Mouse (Mus musculus) heart, embryonic 15.5 days (tissue): ENCODE measurements around the gene Rfesd. TPM values are rescaled to one million over a fixed set of nuclear protein-coding genes. Genes with fewer than 3 reads are reported as not detected.

ENCODE experiments used
- ATAC-seq: fragments of 200-750 bp; cut with Nextera tagmentation; replicated peaks from 2 replicates; pipeline ENCODE4 v1.8.0; 2017; ENCODE audit warnings: low read depth, moderate TSS enrichment; ENCODE audit not compliant: insufficient number of reproducible peaks, insufficient read depth, low FRiP score
- H3K27ac ChIP-seq: fragments of 300-500 bp; sonication (generic); 2 replicates; pipeline ENCODE4 v1.5.1; 2015; ENCODE audit warnings: mild to moderate bottlenecking, inconsistent platforms
- H3K27me3 ChIP-seq: fragments of 300-500 bp; sonication (generic); 2 replicates; pipeline ENCODE4 v1.6.1; 2015; ENCODE audit warnings: inconsistent platforms
- H3K36me3 ChIP-seq: fragments of 300-500 bp; sonication (generic); 2 replicates; pipeline ENCODE4 v1.6.1; 2015; ENCODE audit warnings: mild to moderate bottlenecking, inconsistent platforms
- H3K4me1 ChIP-seq: fragments of 300-500 bp; sonication (generic); replicated peaks from 2 replicates; pipeline ENCODE4 v1.6.1; 2015; ENCODE audit warnings: inconsistent platforms
- H3K4me2 ChIP-seq: fragments of 300-500 bp; sonication (generic); 2 replicates; pipeline ENCODE4 v1.6.1; 2015; ENCODE audit warnings: inconsistent platforms, mild to moderate bottlenecking, moderate library complexity
- H3K4me3 ChIP-seq: fragments of 300-500 bp; sonication (generic); 2 replicates; pipeline ENCODE4 v1.5.1; 2015; ENCODE audit warnings: mild to moderate bottlenecking, inconsistent platforms
- H3K9ac ChIP-seq: fragments of 300-500 bp; sonication (generic); 2 replicates; pipeline ENCODE4 v1.6.1; 2015; ENCODE audit warnings: mild to moderate bottlenecking, inconsistent platforms
- H3K9me3 ChIP-seq: fragments of 300-500 bp; sonication (generic); replicated peaks from 2 replicates; pipeline ENCODE4 v1.6.1; 2016; ENCODE audit warnings: inconsistent platforms
- WGBS: fragments of 180-500 bp; shearing (Covaris S2); methylation state at CpG from one replicate; pipeline ENCODE4 v1.1.7; 2015; ENCODE audit warnings: mixed read lengths; 5-methylcytosine and 5-hydroxymethylcytosine counted together
- polyA plus RNA-seq: library from polyadenylated mRNA; unstranded; fragments of >200 nt; fragmentation: Nextera tagmentation; extraction: Ambion mirVana; gene quantifications from 2 replicates; pipeline ENCODE4 v1.2.1, GENCODE M21; 2015

Rfesd gene
- polyA plus RNA-seq = 11.8 and 12.4 TPM in 2 replicates

DNA sequence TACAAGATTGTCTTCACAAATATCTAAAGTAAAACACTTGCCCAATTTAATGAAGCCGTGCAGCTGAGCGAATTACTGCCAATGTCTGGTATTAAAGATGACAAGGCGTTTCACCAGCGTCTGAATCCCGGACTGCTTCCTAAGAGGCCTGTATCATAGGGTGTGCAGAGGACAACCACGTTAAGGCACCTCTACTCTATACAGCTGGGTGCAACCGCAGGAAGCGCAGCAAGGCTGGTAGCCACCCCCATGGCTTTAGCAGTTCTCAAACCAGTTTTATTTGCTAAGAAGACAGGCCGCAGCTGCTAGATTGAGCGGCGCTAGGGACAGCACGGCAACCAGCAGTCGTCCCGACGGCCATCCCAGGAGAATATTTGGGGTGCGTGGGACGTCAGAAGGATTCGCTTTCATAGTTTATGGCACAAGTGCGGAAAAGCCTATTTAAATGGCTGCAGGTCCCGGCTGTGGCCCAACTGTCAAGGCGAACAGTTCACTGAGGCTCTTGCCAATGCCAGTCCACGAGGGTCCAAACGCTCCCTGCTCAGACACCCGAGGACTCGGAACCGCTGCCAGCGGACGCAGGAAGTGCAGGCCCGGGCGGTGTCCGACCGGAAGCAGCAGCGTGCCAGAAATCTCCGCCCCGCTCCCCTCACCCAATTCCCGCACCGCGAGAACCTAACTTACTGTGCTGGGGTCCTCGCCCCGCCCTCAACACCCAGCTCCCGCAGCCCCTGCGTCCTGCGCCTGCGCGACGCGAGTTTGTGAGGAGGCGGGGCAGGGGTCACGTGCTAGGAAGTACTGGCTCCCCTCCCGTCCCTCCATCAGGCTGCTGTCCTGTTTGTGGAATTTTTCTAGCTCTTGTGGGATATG lies at the start of gene Rfesd:
Rfesd (minus strand) TSS at position 746 of the 870 bp plus-strand sequence.
- H3K4me1 ChIP-seq = peaks cover 5% of the 10 kb centered on the region
- ATAC-seq = peak; percentile 100
- H3K9me3 ChIP-seq = no peaks in the 10 kb centered on the region
- H3K4me2 ChIP-seq = peak within 1 kb of the TSS; percentile 79
- H3K27me3 ChIP-seq = no peaks in the 10 kb centered on the region; the same call in 1 of the 2 replicates
- H3K9ac ChIP-seq = peak within 1 kb of the TSS; percentile 88
- peak within 1 kb of the TSS; percentile 86 for H3K4me3 ChIP-seq
- WGBS = under 1% methylated on average over 47 of the region's 50 CpGs
- H3K36me3 ChIP-seq = no peaks in the 10 kb centered on the region
- peak within 1 kb of the TSS; percentile 97 for H3K27ac ChIP-seq

DNA sequence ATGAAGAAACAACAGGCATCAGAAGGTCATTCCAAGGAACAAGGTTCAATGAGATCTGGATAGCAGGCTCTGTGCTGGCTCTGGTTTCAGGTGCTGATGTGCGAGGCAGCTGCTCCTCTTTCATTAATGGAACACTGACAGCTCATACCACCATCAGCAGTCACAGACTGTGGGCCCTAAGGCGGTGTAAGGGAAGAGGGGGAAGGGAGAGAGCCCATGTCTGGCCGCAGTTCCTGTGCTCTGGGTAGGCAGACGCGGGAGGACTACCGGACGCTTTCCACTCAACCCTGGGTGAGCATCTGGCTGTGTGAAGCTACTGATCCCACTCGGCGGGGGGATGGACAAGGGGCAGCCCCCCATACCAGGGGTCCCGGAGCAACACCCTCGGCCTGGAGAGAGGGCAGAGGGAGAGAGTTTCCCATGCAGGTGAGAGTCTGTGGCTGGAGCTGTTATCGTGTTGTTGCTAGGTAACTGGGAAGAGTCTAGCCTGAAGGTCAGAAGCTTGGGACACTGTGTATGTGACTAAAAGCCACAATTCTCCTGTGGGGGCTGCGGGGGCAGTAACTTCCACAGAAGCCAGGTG lies 45.9 kb upstream of the Rfesd start:
- Histone ChIP-seq H3K9me3 (no peaks in the 10 kb centered on the region), H3K9ac (no peak overlapping the region), H3K36me3 (no peaks in the 10 kb centered on the region), H3K4me2 (no peak overlapping the region), H3K27ac (no peak overlapping the region), H3K4me3 (no peak overlapping the region), H3K27me3 (no peaks in the 10 kb centered on the region), H3K4me1 (no peaks in the 10 kb centered on the region)
- ATAC-seq = no peak
- WGBS = 80% methylated on average over 13 of the region's 13 CpGs

DNA sequence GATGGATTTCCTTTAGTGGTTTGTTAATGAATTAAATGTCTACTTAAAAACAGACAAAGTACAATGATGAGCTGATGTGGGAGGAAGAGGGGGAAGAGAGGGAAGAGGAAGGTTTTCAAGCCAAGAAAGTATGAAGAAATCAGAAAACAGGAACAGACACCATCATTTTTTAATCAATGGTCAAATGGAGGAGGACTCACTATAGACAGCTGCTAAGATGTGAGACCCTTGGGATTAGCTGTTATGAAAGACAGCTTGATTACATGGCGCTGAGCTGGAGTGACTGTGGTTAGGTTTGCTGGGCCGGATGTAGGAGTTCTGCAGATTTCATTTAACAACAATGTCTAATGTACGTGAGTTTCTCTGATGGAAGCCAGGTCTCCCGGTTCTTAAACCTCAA lies 45.0 kb upstream of the Rfesd start:
- Histone ChIP-seq H3K27me3 (no peaks in the 10 kb centered on the region), H3K4me3 (no peak overlapping the region), H3K4me2 (no peak overlapping the region), H3K9ac (no peak overlapping the region), H3K36me3 (no peaks in the 10 kb centered on the region), H3K27ac (no peak overlapping the region), H3K9me3 (no peaks in the 10 kb centered on the region), H3K4me1 (no peaks in the 10 kb centered on the region)
- no peak for ATAC-seq
- 81% methylated on average over 4 of the region's 4 CpGs for WGBS

DNA sequence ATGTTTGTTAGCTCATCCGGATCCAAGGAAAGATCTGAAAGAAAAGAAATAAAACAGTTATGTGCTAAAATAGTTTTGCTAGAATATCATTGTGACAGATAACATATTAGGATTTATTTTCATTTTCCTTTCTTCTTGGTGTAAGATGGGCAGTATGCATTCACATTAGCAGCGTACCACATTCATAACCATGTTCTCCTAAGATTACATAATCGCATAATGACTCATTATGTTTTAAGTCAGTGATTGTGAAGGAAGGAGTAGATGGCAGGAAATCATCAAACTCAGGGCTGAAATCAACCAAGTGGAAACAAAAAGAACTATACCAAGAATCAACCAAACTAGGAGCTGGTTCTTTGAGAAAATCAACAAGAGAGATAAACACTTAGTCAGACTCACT lies 44.0 kb upstream of the Rfesd start:
- Histone ChIP-seq H3K4me3 (no peak overlapping the region), H3K36me3 (no peaks in the 10 kb centered on the region), H3K27ac (no peak overlapping the region), H3K9me3 (no peaks in the 10 kb centered on the region), H3K4me1 (no peaks in the 10 kb centered on the region), H3K27me3 (peaks cover 8% of the 10 kb centered on the region), H3K9ac (no peak overlapping the region), H3K4me2 (no peak overlapping the region)
- no peak for ATAC-seq
- 83% methylated on average over 3 of the region's 3 CpGs for WGBS

DNA sequence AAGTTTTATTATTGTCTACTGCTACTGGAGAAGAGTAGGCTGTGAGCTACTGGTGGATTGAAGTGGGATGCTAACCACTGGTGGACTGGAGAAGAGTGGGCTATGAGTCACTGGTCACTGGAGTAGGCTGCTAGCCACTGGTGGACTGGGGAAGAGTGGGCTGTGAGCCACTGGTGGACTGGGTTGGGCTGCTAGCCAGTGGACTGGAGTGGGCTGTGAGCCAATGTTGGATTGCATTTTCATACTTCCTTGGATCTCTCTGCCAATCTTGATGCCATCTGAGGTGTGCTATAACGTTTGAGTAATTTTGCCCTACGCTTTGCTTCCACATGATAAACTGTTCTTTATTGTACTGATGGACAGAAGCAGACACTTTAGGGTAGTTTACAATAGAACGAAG lies 43.6 kb upstream of the Rfesd start:
- 81% methylated on average over 3 of the region's 3 CpGs for WGBS
- ATAC-seq = no peak
- Histone ChIP-seq H3K36me3 (no peaks in the 10 kb centered on the region), H3K27ac (no peak overlapping the region), H3K9ac (no peak overlapping the region), H3K9me3 (no peaks in the 10 kb centered on the region), H3K4me2 (no peak overlapping the region), H3K4me3 (no peak overlapping the region), H3K4me1 (no peaks in the 10 kb centered on the region), H3K27me3 (peaks cover 12% of the 10 kb centered on the region)

DNA sequence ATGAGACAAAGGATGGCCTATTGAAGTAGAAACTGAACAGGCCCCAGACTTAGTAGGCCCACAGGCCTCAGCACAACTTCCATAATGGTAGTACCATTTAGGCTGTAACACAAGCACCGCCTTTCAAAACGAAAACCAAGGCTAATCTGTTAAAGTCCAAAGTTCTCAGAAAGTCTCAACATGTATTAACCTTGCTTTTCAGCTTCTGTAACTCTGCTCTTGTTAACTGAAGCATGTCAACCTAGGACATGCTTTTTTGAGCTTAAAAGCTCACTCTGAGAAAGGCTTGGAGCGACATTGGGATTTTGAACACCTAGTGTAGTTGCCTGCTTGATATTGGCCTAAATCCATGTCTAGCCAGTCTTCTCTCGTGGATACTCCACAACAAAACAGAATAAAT lies 41.1 kb upstream of the Rfesd start:
- no peak overlapping the region for H3K4me3 ChIP-seq
- no peak overlapping the region for H3K27ac ChIP-seq
- ATAC-seq = no peak
- H3K4me1 ChIP-seq = peaks cover 16% of the 10 kb centered on the region
- H3K9me3 ChIP-seq = no peaks in the 10 kb centered on the region
- peaks cover 31% of the 10 kb centered on the region for H3K27me3 ChIP-seq
- H3K36me3 ChIP-seq = no peaks in the 10 kb centered on the region
- no peak overlapping the region for H3K4me2 ChIP-seq
- 90% methylated on average over 4 of the region's 4 CpGs for WGBS
- H3K9ac ChIP-seq = no peak overlapping the region

DNA sequence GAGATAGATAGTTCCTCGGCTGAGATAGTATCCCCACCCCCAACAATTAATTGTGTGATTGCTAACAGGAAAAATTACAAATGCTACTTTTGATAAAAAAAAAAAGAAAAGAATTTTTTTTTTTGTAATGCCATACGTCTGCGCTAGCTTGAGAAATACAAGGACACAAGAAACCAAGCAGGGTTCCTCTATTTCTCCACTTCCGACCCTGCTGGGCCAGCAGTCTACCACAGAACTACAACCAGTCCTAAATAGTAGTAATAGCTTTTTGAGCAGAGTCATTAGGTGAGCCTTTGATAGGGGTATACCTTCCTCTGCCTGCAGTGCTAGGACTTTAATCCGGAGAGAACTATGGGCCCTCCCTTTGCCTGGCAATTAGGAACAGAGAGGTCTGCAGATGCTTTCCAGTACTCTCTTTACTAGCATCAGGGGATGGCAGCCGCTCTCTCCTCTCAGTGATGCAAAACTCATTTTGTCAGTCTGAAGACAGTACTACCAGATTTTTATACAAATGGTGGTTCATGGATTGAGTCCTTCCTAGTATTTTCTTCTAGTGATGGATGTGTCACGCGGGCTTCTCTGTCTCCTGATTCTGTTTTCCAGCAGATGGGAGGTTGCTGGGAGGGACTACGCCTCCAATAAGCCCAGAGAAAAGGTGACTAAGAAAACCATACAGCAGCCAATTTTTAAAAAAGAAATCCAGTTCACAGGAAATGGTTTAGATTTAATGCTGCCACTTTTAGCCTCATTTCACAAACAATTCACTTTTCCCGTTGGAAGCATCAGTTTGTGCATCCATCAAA lies 38.9 kb upstream of the Rfesd start:
- no peak overlapping the region for H3K27ac ChIP-seq
- H3K4me2 ChIP-seq = 0 out of 2 replicates have a peak overlapping the region, but pooled peaks have one; percentile 89
- peaks cover 16% of the 10 kb centered on the region for H3K4me1 ChIP-seq
- 68% methylated on average over 10 of the region's 10 CpGs for WGBS
- H3K27me3 ChIP-seq = peaks cover 48% of the 10 kb centered on the region
- no peaks in the 10 kb centered on the region for H3K9me3 ChIP-seq
- no peak for ATAC-seq
- H3K36me3 ChIP-seq = no peaks in the 10 kb centered on the region
- no peak overlapping the region for H3K4me3 ChIP-seq
- no peak overlapping the region for H3K9ac ChIP-seq

DNA sequence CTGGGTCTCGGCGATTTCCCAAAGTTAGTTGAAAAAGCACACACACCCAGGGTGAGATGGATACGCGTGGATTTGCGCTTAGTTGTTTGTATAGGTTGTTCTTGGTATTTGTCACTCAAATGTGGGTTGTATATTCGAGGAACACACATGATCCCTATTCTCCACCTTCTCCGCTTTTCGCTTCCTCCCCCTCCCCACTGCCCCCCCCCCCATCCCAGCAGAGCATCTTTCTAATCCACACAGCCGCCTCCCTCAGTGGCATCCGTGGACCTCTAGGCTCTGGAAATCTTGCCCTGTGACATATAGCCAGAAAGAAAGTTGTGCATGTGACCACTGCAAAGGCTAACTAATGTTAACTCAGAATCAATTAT lies 38.4 kb upstream of the Rfesd start, which contains the start of gene Gpr150:
Gpr150 (minus strand) TSS at position 101 of the 371 bp plus-strand sequence.
- H3K4me2 ChIP-seq = peak within 1 kb of the TSS; percentile 89
- peaks cover 16% of the 10 kb centered on the region for H3K4me1 ChIP-seq
- peak within 1 kb of the TSS; percentile 55 for H3K4me3 ChIP-seq
- ATAC-seq = no peak; the same call in 1 of the 2 replicates
- 15% methylated on average over 10 of the region's 10 CpGs for WGBS
- H3K27ac ChIP-seq = no peak within 1 kb of the TSS
- no peaks in the 10 kb centered on the region for H3K36me3 ChIP-seq
- no peaks in the 10 kb centered on the region for H3K9me3 ChIP-seq
- peaks cover 48% of the 10 kb centered on the region for H3K27me3 ChIP-seq
- peak within 1 kb of the TSS; percentile 33 for H3K9ac ChIP-seq

DNA sequence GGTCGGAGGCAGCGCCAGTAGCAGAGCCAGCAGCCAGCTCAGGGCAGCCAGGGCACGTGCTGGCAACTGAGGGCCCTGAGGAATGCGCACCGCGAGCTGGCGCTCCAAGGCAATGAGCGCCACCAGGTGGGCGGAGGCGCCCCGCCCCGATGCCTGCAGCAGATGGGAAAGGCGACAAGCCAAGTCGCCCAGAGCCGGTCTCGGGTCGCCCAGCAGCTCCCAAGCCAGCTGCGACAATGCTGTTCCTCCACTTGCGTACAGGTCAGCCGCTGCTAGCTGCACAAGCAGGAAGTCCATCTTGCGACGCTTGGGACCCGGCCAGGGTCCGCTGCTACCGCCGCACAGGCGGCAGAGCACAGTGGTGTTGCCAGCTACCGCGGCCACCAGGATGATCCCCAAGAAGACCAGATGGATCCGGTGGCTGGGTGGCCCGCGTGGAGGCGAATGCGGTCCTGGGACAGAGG lies 37.8 kb upstream of the Rfesd start:
- H3K27ac ChIP-seq = no peak overlapping the region
- 1% methylated on average over 34 of the region's 34 CpGs for WGBS
- peaks cover 16% of the 10 kb centered on the region for H3K4me1 ChIP-seq
- peaks cover 48% of the 10 kb centered on the region for H3K27me3 ChIP-seq
- peak overlapping the region; percentile 33 for H3K9ac ChIP-seq
- no peaks in the 10 kb centered on the region for H3K36me3 ChIP-seq
- peak overlapping the region; percentile 55 for H3K4me3 ChIP-seq
- H3K4me2 ChIP-seq = peak overlapping the region; percentile 89
- no peaks in the 10 kb centered on the region for H3K9me3 ChIP-seq
- ATAC-seq = peak; percentile 72; the same call in 1 of the 2 replicates

DNA sequence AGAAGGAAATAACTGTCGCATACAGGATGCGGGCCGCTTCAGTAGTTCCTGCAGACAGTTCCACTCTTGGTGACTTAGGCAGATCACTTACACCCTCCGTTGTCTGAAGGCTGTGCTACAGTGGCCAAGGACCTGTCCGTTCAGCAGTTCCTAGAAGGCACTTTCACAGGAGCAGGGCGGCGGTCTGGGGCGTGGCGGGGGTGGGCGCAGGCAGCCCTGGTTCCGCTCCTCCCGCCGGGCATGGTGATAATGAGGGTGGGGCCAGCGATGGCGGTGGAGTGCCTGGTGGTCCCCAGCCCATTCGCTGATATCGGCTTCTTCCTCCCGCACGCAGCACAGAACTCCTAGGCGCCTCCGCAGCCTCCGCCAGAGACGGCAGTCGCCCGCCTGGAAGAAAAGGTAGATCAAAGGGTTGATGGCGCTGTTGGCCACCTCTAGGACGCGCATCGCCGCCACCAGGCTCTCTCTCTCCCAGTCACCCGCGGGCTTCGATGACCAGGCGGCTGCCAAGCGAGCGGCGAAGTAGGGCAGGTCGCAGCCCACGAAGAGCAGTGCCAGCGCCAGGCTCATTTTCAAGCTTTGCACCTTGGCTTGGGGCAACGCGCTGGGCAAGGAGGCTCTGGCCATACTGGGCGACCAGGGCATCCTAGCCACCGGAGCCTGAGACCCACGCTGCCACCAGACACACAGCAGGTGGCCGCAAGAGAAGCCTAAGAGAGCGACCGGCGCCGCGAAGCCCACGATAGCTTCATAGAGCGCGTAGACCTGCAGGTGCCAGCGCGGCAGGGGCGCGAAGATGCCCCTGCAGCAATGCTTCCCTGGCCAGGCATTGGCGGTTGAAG lies 37.1 kb upstream of the Rfesd start:
- Histone ChIP-seq H3K4me2 (peak overlapping the region; percentile 89), H3K4me3 (peak overlapping the region; percentile 55), H3K9me3 (no peaks in the 10 kb centered on the region), H3K36me3 (no peaks in the 10 kb centered on the region), H3K27me3 (peaks cover 48% of the 10 kb centered on the region), H3K9ac (peak overlapping the region; percentile 2; the same call in 1 of the 2 replicates), H3K27ac (no peak overlapping the region), H3K4me1 (peaks cover 16% of the 10 kb centered on the region)
- WGBS = under 1% methylated on average over 59 of the region's 59 CpGs
- ATAC-seq = peak; percentile 50; the same call in 1 of the 2 replicates
